Mouse (Mus musculus) brain, embryonic 18.5 days (tissue): ENCODE measurements around the gene Ola1.

Source experiments
- DNase-seq: peaks from one replicate; pipeline ENCODE4 v3.0.0-alpha.2; 2012; ENCODE audit warnings: low read depth, low spot score

Ola1 gene

GRCm38 (mm10) chr2:73146111-73146510 lies 72.6 kb downstream of the Ola1 start:
- DNase-seq: no peak

GRCm38 (mm10) chr2:73143732-73144131 lies 75.0 kb downstream of the Ola1 start:
- DNase-seq: no peak

- DNase-seq: no peak
Observed at GRCm38 (mm10) chr2:73142832-73143470, 75.8 kb downstream of the Ola1 start.

- no peak for DNase-seq
Observed at GRCm38 (mm10) chr2:73132897-73133296, 85.8 kb downstream of the Ola1 start.

GRCm38 (mm10) chr2:73127686-73128085 lies 91.0 kb downstream of the Ola1 start:
- DNase-seq: no peak

- DNase-seq: no peak
Observed at GRCm38 (mm10) chr2:73118781-73119180, 99.9 kb downstream of the Ola1 start.

- no peak for DNase-seq
Observed at GRCm38 (mm10) chr2:73107089-73107488, 111.6 kb downstream of the Ola1 start.

- DNase-seq: no peak
Observed at GRCm38 (mm10) chr2:73096491-73096890, 122.2 kb downstream of the Ola1 start.

- no peak for DNase-seq
Observed at GRCm38 (mm10) chr2:73095300-73095699, 123.4 kb downstream of the Ola1 start.

GRCm38 (mm10) chr2:73093032-73093431 lies 125.7 kb downstream of the Ola1 start:
- DNase-seq: no peak

- DNase-seq: no peak
Observed at GRCm38 (mm10) chr2:73091302-73091701, 127.4 kb downstream of the Ola1 start.

GRCm38 (mm10) chr2:73087641-73088040 lies 131.1 kb downstream of the Ola1 start:
- no peak for DNase-seq

- DNase-seq: peak; percentile 49
Observed at GRCm38 (mm10) chr2:73085669-73086304, 132.9 kb downstream of the Ola1 start.

GRCm38 (mm10) chr2:73082476-73082875 lies 136.2 kb downstream of the Ola1 start:
- no peak for DNase-seq

GRCm38 (mm10) chr2:73081861-73082260 lies 136.9 kb downstream of the Ola1 start:
- no peak for DNase-seq

GRCm38 (mm10) chr2:73080084-73080483 lies 138.6 kb downstream of the Ola1 start:
- no peak for DNase-seq

GRCm38 (mm10) chr2:73079311-73079710 lies 139.4 kb downstream of the Ola1 start:
- DNase-seq: no peak

GRCm38 (mm10) chr2:73073811-73074472 lies 144.8 kb downstream of the Ola1 start:
- DNase-seq: no peak

GRCm38 (mm10) chr2:73071201-73071600 lies 147.5 kb downstream of the Ola1 start:
- no peak for DNase-seq

GRCm38 (mm10) chr2:73070449-73071076 lies 148.2 kb downstream of the Ola1 start:
- no peak for DNase-seq

- DNase-seq: no peak
Observed at GRCm38 (mm10) chr2:73069223-73069825, 149.4 kb downstream of the Ola1 start.
